Mouse (Mus musculus) granulocyte monocyte progenitor cell, adult 5-6 weeks (primary cell): ENCODE results near the gene Naa25. TPM values are rescaled to one million over a fixed set of nuclear protein-coding genes. Genes with fewer than 3 reads are reported as not detected.
A peak's percentile ranks its signal among the peaks of the same experiment; 100 is the strongest.

Source experiments
- ATAC-seq: replicated peaks from 2 replicates; pipeline ENCODE4 v1.8.0; 2016; ENCODE audit warnings: mild to moderate bottlenecking, moderate TSS enrichment, inconsistent platforms; ENCODE audit not compliant: poor library complexity, severe bottlenecking
- total RNA-seq, 2 experiments: library from RNA; stranded (forward) in 1 of 2; stranded (reverse) in 1 of 2; fragments of 200-712, 200-1000 nt in 1 of 2; fragments of >200 nt in 1 of 2; fragmentation: Nextera tagmentation in 1 of 2; gene quantifications; 2 replicates each; pipeline ENCODE4 v1.2.3; 2014 to 2017

Naa25 gene
- total RNA-seq, 2 experiments from 2014 or later = 35.8 to 75.1 TPM

DNA sequence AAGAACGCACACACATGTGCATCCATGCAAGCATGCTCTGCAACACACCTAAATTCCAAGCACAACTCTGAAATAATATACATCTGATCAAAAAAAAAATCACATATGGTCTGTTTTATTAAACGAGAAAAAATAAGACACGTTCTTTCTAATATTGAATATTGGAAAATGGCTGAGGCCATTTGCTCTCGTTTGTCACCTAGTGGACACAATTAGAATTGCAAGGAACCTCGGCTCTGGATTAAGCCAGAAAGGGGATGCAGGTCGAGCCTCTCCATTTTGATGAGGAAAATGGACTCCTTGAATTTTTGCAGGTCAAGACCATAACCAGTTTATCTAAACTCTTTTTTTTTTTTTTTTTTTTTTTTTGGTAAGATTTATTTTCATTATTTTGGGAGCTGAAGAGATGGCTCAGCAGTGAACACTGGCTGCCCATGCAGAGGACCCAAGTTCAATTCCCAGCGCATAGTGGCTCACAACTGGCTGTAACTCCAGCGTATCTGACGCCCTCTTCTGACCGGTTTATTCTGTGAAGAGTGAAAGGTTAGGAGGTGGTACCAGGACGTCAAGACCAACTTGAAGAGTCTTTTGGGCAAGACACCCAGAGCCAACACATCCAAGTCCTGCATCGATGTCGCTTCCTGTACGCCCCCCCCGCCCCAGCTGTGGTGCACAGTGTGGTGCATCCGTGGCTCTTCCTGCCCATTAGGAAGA, 4.9 kb upstream of the Naa25 start:
- no peak for ATAC-seq

DNA sequence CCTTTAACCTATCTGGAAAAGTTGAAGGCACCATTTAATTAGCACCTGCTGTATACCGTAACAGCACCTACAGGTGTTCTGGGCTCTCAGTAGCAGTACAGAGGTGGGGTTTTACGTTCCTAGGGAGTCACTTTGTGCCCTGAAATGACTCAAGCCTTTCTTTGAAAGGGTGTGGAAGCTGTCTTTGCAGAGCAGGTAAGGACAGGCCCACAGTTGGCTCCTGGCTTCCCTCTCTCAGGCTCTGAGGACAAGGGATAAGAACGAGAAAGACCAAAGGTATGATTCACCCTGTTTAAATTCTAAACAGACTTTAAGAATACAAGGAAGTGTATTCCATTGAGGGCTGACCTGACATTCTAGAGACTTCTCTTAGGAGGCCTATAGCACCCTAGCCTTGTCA, 4.3 kb upstream of the Naa25 start:
- ATAC-seq = no peak

DNA sequence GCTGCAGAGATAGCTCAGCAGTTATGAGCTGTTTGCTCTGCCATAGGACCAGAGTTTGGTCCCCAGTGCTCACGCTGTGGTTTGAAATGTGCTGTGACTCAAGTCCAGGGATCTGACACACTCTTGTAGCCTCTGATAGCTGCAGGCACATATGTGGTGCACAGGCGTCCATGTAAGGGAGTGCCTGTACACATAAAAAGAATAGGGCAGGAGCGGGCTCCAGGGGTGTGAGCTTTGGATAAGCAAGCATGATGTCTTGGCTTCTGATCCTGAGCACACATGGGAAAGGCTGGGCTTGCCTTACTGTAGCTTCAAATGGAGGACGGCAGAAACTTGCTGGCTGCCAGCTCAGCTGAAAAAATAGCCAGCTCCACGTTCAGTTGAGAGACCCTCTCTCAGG, 2.1 kb upstream of the Naa25 start:
- no peak for ATAC-seq

DNA sequence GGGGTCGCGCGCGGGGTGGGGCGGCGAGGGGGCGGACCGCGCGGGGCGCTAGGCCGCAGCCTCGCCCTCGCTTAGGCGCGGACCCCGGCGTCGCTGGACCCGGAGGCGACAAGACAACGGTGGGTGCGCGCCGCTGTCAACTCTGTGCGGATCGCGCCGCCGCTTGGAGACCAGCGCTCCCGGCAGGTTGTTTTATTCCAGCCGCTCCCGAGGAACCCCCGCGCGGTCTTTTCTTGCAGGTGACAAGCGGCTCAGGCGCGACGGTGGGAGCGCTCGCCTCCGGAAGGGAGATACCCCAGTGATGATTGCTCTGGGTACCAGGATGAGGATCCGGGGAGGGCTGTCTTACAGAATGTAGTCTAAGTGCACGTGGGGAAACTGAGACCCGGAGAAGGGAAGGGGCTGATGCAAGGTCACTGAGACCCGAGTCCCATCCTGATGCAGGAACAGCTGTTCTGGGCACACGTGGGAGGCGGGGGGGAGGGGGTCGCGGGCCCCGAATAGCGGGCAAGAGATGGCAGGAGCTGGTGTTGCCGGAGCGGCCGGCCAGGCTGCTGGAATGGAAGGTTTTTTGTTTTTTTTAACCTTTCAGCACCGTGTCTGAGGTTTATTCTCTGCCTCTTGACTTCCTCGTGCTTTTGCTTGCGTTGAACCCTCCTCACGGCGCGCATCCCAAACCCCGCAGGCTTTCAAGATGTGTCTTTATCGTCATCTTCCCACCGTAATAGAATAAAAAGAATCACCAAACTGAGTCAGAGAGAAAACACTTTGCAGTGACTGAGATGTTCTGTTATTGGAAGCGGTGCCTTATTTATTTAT, 619 bp downstream of the Naa25 start:
- no peak for ATAC-seq

DNA sequence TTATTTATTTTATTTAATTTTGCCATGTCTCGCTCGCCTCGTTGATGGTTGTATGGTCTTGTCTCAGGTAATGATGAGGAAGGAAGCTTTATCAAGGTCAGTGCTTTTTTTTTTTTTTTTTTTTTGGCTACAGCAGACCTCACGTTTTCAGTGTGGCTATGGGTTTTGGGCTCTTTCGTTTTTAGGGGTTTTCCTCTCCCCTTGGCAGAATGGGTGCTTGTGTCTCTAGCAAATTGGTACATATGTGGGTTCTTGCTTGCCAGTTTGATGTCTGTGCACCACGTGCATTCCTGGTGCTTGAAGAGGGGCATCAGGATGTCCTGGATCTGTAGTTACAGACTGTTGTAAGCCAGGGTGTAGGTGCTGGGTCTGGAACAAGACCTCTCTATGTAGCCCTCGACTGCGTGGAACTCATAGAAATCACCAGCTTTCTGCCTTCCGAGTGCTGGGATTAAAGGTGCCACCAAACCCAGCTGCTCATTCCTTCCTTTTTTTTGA, 1.3 kb downstream of the Naa25 start:
- ATAC-seq = no peak

DNA sequence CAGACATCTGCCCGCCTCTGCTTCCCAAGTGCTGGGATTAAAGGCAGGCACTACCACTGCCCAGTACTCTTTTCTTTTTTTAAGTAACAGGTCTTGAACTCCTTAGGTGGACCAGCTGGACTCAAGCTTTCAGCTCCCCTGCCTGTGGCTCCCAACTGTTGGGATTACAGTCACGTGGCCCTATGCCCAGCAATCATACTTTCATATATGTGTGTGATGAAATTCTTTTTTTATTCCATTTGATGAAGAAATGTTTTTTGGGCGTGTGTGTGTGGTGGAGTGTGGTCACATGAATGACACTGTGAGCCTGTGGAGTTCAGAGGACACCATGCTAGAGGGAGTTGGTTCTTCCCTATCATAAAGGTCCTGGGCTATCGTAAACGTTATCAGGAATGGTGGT, 1.8 kb downstream of the Naa25 start:
- ATAC-seq = peak; percentile 28

DNA sequence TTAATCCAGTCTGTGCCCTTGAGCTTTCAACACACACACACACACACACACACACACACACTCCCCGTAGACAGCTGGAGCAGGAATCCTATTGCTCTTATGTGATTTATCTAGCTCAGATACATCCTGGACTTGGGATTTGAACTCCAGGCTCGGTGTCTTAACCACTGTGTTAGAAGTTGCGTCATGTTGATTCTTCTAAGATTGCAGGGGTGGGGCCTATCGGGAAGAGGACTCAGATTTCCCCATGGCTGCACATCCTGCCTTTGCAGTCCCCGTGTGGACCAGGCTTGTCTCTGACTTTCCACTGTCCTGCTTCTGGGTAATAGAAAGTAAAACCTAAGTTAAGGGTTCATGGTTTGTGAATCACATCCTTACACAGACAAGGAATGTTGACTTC, 2.3 kb downstream of the Naa25 start:
- ATAC-seq = peak; percentile 41

DNA sequence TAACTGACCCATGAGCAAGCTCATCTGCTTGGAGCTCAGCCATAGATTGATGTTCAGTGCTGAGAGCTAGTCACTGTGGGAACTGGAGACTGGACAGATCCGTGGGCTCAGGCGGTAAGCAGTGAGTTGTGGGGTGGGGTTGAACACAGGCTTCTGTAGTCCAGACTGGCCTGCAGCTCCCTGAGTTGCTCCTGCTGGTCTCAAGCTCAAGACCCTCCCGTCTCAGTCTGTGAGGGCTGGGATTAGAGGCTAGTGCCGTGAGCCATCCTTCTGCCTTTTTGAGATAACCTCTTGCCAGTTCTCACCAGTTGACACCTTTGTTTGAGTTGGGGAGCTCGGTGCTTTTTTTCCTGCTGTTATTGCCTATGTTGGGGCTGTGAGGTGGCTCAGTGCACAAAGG, 3.1 kb downstream of the Naa25 start:
- ATAC-seq = no peak

DNA sequence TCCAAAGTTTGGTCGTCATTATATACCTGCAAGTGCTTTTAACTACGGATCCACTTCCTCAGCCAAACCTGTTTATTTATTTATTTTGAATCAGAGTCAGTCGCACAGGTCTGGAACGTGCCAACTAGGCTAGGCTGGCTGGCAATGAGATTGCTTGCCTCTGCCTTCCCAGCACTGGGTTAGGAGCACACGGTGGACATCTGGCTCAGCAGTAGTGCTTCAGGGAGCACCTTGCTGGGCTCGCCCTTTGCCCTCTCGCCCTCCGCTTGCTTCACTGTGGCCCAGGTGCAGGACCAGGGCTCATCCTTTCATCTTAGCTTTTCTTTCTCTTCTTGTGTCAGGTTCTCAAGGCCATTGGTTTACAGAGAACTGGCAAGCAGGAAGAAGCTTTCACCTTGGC, 10.1 kb downstream of the Naa25 start:
- no peak for ATAC-seq

DNA sequence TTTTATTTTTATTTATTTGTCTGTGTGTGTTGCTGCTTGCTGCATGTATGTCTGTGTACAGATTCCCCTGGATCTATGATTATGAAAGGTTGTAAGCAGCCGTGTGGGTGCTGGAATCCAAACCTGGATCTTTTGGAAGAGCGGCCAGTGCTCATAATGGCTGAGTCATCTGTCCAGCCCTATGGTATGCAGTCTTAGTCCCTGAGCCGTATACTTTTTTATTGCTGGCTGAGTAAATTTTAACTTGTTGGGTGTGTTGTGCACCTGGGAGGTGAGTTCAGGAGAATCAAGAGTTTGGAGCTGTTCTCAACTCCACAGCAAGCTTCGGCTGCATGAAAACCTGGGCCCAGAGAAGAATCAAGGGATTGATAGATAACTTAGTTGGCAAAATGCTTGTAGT, 13.2 kb downstream of the Naa25 start:
- no peak for ATAC-seq

DNA sequence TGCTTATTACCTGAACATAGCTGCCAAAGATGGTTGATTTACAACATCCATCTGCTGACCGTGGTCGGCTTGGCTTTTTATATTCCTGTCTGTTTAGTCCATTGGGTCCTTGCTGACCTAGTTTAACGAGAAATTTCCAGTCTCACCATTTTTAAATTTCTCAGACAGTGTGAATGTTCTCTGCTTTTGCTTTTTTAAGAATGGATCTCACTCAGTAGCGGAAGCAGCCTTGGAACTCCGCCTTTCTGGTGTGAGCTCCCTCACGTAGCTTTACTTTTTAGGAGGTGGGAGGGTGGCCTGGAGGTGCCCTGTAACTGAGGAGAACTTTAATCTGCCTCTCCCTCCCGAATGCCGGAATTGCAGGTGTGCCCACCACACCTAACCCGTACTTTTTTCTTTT, 23.0 kb downstream of the Naa25 start:
- no peak for ATAC-seq

DNA sequence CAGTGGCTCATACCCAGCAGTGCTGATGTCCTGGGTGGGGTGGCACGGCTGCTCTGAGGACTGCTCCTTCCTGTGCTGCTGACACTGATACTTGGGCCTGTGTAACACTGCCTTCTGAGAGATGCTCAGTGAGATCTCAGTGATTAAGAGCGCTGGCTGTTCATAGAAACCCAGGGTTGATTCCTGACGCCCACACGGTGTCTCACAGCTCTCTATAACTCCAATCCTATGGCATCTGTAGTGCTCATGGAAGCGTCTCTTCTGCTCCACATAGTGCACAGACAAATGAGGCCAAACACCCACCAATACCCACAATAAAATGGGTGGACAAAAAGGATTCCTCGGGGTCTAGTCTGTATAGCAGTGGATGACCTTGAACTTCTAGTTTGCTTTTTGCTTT, 25.1 kb downstream of the Naa25 start:
- ATAC-seq = no peak

DNA sequence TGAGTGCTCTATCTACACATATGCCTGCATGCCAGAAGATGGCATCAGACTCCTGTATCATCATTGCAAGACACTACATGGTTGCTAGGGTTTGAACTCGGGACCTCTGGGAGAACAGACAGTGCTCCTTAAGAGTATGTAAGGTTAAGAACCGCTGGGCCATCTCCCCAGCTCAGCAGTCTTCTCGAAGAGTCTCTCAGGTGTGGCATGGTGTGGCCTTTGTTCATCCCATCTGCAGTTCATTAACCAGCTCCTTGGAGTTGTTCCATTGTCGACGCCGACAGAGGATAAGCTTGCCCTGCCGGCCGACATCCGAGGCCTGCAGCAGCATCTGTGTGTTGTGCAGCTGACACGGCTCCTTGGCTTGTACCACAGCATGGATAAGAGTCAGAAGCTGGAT, 25.6 kb downstream of the Naa25 start:
- ATAC-seq = no peak

DNA sequence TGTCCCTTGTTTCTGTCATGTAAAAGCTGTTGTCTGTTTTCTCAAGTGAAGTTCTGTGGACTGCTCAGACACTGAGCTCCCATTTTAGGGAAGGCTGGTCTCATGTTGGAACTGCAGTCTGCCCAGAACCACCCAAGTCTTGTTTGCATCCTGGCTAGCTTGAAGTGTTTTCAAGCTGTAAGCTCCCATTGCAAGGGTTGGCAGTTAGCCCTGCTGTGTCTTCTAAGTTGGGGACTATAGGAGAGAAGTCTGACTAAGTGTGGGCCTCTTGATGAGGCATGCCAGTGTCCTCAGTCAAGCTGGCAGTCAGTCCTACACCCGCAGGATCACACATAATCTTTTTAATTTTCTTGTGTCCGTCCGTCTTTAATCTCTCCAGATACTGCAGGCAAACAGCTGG, 31.2 kb downstream of the Naa25 start:
- ATAC-seq = no peak

DNA sequence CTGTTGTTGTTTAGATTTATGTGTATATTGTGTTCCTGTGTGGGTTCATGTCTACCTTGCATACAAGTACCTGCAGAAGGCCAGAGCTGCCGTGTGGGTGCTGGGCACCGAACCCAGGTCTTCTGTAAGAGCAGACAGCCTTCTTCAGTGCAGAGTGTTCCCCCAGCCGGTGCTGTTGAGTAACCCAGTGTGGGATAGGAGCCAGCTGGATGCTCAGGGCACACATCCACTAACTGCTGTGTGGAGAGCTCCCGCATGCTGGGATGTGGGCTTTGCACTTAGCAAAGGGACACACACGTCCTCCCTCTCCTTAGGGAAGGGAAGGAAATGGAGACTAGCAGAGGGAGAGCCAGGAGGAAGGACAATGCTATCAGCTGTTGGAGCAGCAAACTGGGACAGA, 40.4 kb downstream of the Naa25 start:
- no peak for ATAC-seq

DNA sequence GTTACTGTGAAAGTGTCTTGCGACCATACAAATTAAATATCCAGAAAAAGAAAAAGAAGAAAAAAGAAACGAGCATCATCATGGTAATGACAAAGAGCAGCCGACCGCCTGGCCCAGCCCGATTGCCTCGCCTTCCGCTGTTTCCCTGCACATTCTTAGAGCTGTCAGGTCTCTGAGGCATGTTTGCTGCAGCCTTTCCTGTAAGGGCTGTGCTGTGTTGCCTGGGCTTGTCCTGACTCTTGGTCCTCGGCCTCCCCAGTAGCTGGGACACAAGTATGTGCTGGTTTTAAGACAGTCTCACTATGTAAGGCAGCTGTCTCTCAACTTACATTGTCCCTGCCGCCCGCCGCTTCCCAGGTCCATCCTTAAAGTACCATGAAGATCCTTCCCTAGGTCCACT, 41.0 kb downstream of the Naa25 start:
- no peak for ATAC-seq

DNA sequence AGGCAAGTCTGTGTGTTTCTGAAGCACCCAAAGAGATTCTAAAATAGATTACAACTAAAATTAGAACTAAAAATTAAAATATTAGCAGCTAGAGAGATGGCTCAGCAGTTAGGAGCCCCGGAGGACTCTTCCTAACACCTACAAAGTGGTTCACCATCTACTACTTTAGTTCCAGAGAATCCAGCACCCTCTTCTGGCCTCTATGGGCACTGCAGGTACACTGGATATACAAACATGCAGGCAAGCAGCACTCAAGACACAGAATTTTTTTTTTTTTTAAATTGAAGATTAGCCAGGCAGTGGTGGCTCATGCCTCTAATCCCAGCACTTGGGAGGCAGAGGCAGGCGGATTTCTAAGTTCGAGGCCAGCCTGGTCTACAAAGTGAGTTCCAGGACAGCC, 45.8 kb downstream of the Naa25 start:
- peak; percentile 46; the same call in 1 of the 2 replicates for ATAC-seq

DNA sequence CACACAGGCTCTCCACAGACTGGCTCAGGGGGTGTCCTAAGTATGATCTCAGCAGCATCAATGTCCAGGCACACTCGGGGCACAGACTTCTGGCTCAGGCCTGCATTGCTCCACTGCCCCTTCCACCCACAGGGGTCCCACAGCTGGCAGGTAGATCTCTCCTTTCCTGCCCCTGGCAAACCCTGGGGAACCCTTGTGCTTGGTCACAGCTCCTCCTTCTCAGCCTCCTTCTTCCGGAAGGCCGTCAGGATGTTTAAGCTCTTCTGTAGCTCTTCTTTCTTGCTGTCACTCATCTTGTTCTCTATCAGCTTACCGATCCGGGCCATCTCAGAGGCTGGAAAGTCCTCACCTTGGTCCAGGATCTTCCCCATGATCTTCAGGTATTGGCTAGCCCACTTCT, 47.1 kb downstream of the Naa25 start:
- no peak for ATAC-seq

DNA sequence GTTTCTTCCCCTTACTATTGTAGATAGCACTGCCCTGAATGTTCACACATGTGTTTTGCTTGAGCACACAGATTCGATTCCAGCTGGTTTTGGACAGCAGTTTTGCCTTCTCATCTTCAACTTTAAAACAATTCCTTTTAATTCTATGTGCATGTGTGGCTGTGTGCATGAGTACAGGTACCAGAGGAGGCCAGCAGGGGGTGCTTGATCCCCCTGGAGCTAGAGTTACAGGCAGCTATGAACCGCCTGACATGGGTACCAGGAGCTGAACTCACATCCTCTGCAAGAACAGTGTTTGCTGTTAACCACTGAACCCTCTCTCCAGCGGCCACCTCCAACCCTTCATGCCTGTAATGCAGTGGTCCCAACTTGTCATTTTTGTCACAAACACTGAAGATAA, 50.7 kb downstream of the Naa25 start:
- no peak for ATAC-seq

DNA sequence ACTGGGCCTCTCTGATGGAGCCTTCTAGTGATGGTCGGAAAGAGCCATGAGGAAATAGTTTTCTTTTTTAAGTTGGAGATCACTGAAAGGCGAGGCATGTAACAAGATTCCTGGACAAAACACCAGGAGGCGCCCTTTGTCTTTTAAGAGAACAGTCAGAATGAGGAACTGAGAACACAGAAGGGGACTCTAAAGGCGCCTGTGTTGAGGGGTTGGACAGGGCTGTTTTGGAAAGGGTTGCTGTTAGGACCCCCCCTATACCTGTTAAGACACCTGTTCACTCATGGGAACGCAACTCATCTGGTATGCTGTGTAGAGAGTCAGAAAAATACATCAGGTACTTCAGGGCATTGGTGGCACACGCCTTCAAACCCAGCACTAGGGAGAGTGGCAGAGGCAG, 52.2 kb downstream of the Naa25 start:
- ATAC-seq = peak; percentile 17; the same call in 1 of the 2 replicates

DNA sequence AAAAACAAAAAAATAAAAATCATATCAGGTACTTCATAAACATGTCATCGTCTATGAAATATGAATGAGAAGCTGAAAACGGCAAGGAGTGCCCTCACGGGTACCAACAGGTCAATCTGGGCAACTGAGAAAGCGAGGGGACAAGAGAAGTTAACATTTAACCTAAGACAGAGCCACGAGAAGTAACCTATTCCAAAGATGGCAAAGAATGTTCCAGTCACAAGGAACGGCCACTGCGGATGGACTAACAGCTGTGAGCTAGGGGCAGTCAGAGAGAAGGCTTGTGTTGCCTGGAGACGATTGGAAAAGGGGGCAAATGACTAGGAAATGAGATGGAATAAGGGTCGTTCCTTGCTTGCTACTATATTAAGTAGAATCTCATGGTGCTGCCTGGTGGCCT, 52.7 kb downstream of the Naa25 start:
- no peak for ATAC-seq

DNA sequence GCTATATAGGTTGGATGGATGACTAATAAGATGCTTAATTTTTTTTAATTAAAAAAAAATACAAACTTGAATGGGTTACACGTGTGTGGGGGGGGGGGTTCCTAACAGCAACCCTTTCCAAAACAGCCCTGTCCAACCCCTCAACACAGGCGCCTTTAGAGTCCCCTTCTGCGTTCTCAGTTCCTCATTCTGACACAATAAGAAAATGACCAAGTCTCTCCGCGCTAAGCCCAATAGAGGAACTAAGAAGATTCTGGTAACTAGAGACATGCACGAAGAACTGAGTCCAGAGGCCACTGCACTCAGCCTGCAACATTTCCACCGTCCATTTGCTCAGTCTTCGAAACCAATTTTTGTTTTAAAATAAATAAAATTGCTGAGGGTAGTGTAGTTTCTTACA, 53.5 kb downstream of the Naa25 start:
- ATAC-seq = peak; percentile 53
